ENCODE assay signal across 8 mouse cellular contexts in the genomic region with DNA sequence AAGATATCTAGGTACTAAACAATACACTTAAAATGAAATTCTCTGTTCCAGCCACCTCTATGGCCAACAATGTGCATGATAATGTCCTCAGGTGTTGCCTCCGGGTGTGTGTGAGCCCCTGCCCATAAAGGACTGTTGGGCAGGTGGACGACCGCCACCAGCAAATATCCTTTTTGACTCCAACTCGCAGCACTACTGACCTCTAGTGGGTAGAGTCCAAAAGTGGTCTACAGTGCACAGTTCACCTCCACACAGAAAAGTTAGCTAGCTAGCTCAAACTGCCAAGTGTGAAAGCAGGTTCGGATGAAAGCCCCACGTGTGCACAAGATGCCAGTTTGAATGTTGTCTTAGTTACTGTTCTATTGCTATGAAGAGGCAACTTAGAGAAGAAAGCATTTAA. TPM values are rescaled to one million over a fixed set of nuclear protein-coding genes. Genes with fewer than 3 reads are reported as not detected.
DNase-seq lines count a peak whose midpoint lies in the region; ATAC-seq and TF ChIP-seq lines count a peak whose summit lies in the region.

No protein-coding gene starts in this region.

- peaks cover 10% of the 10 kb centered on the region for H3K4me1 ChIP-seq in kidney, adult 2 months (ENCODE audit: control insufficient read depth, insufficient read depth, low read length)
- peaks cover 38% of the 10 kb centered on the region for H3K4me1 ChIP-seq in kidney, embryonic 15.5 days
- peaks cover 7% of the 10 kb centered on the region; the same call in 1 of the 2 replicates for H3K4me1 ChIP-seq in liver, postnatal 0 days (ENCODE audit: insufficient read depth)

- TF ChIP-seq CTCF in kidney, adult 2 months (conservative IDR thresholded peaks at IDR 0.05; ENCODE audit: insufficient read depth, insufficient read length, low read depth, low read length): peak; percentile 64
- peak; percentile 58 for TF ChIP-seq CTCF in liver, postnatal 0 days (IDR thresholded peaks at IDR 0.05; ENCODE audit: low read depth)

- no peaks in the 10 kb centered on the region for H3K36me3 ChIP-seq in kidney, adult 2 months (ENCODE audit: control insufficient read depth, insufficient read depth, low read length)
- H3K36me3 ChIP-seq in kidney, embryonic 15.5 days: no peaks in the 10 kb centered on the region
- H3K36me3 ChIP-seq in liver, postnatal 0 days (replicated peaks; ENCODE audit: insufficient read depth, low read length): no peaks in the 10 kb centered on the region

- no peaks in the 10 kb centered on the region for H3K27me3 ChIP-seq in kidney, adult 2 months (replicated peaks; ENCODE audit: control insufficient read depth, insufficient read depth, low read length)
- peaks cover 73% of the 10 kb centered on the region for H3K27me3 ChIP-seq in kidney, embryonic 15.5 days
- H3K27me3 ChIP-seq in liver, postnatal 0 days (ENCODE audit: insufficient read depth, low read length): peaks cover 53% of the 10 kb centered on the region

- no peak overlapping the region for H3K27ac ChIP-seq in kidney, adult 2 months (ENCODE audit: insufficient read depth, low read depth, low read length)
- H3K27ac ChIP-seq in kidney, embryonic 15.5 days: no peak overlapping the region
- H3K27ac ChIP-seq in liver, postnatal 0 days (ENCODE audit: low read depth): no peak overlapping the region

- no peak for TF ChIP-seq EP300 in liver, postnatal 0 days (IDR thresholded peaks at IDR 0.05; ENCODE audit: low read depth)

- H3K9me3 ChIP-seq in kidney, embryonic 15.5 days (replicated peaks): no peaks in the 10 kb centered on the region
- H3K9me3 ChIP-seq in liver, postnatal 0 days (ENCODE audit: low read length): no peaks in the 10 kb centered on the region

- no peak for ATAC-seq in kidney, embryonic 15.5 days (replicated peaks; ENCODE audit: low FRiP score)
- ATAC-seq in liver, postnatal 0 days: no peak

- peak; percentile 46 for DNase-seq in kidney, adult 2 months
- peak; percentile 13 for DNase-seq in Muller cell, postnatal 12 days (ENCODE audit: inconsistent ontology term)
- DNase-seq in embryo, embryonic 10 days (ENCODE audit: low spot score): peak; percentile 79
- no peak for DNase-seq in liver, postnatal 0 days
- DNase-seq in ovary, postnatal 10 days (ENCODE audit: low spot score): no peak
- DNase-seq in spleen, adult 12 weeks (ENCODE audit: low spot score): no peak
- no peak for DNase-seq in frontal cortex, postnatal 36 days (ENCODE audit: low spot score in 2 of 2)

- H3K4me3 ChIP-seq in kidney, adult 2 months (ENCODE audit: insufficient read depth, low read depth, low read length): no peak overlapping the region
- no peak overlapping the region for H3K4me3 ChIP-seq in kidney, embryonic 15.5 days (replicated peaks)
- H3K4me3 ChIP-seq in liver, postnatal 0 days (ENCODE audit: low read depth, low read length): no peak overlapping the region

- H3K4me2 ChIP-seq in kidney, embryonic 15.5 days: no peak overlapping the region
- no peak overlapping the region for H3K4me2 ChIP-seq in liver, postnatal 0 days (ENCODE audit: low read depth, low read length)

- no peak overlapping the region for H3K9ac ChIP-seq in kidney, embryonic 15.5 days
- H3K9ac ChIP-seq in liver, postnatal 0 days (replicated peaks): no peak overlapping the region

- 10% methylated on average over 6 of the region's 6 CpGs for WGBS in kidney, adult 2 months
- 13% methylated on average over 6 of the region's 6 CpGs for WGBS in kidney, embryonic 15.5 days
- 11% methylated on average over 6 of the region's 6 CpGs for WGBS in liver, postnatal 0 days (ENCODE audit: insufficient replicate concordance)

- TF ChIP-seq POLR2A in kidney, adult 2 months (IDR thresholded peaks at IDR 0.05; ENCODE audit: low read depth, low read length): no peak

RNA-seq across cellular contexts. Expression of a gene that starts 48.2 kb away (rescaled TPM):
- 47.9 and 51.6 TPM in 2 replicates for polyA plus RNA-seq in kidney, adult 2 months (2012; rRNA removed)
- 130 TPM in 2 replicates for polyA plus RNA-seq in kidney, embryonic 15.5 days (2015; fragmentation: Nextera tagmentation; extraction: Ambion mirVana)
- polyA plus RNA-seq in liver, postnatal 0 days (2015; fragmentation: Nextera tagmentation; extraction: Ambion mirVana): 46.0 and 47.5 TPM in 2 replicates

RNA-seq across cellular contexts. Expression of a gene that starts 49.1 kb away (rescaled TPM):
- 15.8 and 16.7 TPM in 2 replicates for polyA plus RNA-seq in kidney, adult 2 months (2012; rRNA removed)
- polyA plus RNA-seq in kidney, embryonic 15.5 days (2015; fragmentation: Nextera tagmentation; extraction: Ambion mirVana): 5.1 and 5.5 TPM in 2 replicates
- polyA plus RNA-seq in liver, postnatal 0 days (2015; fragmentation: Nextera tagmentation; extraction: Ambion mirVana): 1.9 and 2.4 TPM in 2 replicates

Comparison
In these comparisons a context has a peak if more than half of its experiments do, and no peak if none do; other contexts are left out.
1. DNase-seq: peak in kidney, adult 2 months (single experiment), Muller cell, postnatal 12 days (single experiment) and embryo, embryonic 10 days (single experiment); none in liver, postnatal 0 days (single experiment), ovary, postnatal 10 days (single experiment), spleen, adult 12 weeks (single experiment) and frontal cortex, postnatal 36 days (0 of 2).